Mouse (Mus musculus): Measurements from ENCODE around the gene Kcnq1. TPM values are rescaled to one million over a fixed set of nuclear protein-coding genes. Genes with fewer than 3 reads are reported as not detected.

The Kcnq1 gene
- total RNA-seq, 4 experiments from 2014 or later = 0.20 to 0.48 (median 0.34) TPM

DNA sequence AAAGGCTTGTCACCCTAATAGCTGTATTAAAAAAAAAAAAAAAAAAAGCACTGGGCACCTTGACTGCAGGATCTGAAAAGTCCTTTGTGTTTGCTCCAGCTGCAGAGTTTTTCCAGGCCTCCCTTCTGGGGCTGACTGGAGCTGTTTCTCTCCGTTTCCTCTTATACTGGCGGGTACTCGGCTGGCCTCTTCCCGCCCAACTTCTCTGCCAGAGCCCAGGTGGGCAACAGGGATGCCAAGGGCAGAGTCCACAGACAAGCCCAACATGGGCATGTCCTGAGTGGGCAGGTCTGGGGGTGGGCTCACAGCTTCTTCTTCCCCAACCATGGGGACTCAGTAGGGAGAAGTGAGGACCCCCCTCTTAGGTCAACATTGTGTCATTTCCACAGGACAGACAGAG lies 167.6 kb downstream of the Kcnq1 start:
- no peak for DNase-seq (ENCODE audit: low spot score in 2 of 2)

- DNase-seq (ENCODE audit: low spot score in 2 of 2) = no peak
Observed at GRCm38 (mm10) chr7:143275030-143275429, 168.9 kb downstream of the Kcnq1 start.

GRCm38 (mm10) chr7:143283625-143284024 lies 177.5 kb downstream of the Kcnq1 start:
- DNase-seq (ENCODE audit: low spot score in 2 of 2) = no peak

- DNase-seq (ENCODE audit: low spot score in 2 of 2) = no peak
Observed at GRCm38 (mm10) chr7:143284866-143285265, 178.7 kb downstream of the Kcnq1 start.

DNA sequence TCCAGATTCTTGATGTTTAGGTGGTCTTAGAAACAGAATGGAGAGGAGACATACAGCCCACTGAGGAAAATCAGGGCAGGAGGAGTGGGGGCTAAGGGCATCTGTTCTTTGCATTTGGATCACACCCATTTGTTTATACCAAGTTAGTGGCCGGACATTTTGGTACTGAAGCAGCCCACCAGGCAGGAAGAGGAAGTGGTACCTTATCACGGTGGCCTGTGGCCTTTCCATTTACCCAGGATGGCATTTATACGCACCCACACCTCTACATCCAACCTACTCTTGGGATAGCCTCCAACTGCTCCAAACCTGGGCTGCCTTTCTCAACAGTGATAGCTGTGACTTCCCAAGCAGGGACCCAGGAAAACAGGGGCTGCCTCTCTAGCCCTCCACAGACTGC lies 179.3 kb downstream of the Kcnq1 start:
- no peak for DNase-seq (ENCODE audit: low spot score in 2 of 2)

GRCm38 (mm10) chr7:143286532-143287290 lies 180.5 kb downstream of the Kcnq1 start:
- no peak for DNase-seq (ENCODE audit: low spot score in 2 of 2)

- no peak for DNase-seq (ENCODE audit: low spot score in 2 of 2)
Observed at GRCm38 (mm10) chr7:143288135-143288534, 182.0 kb downstream of the Kcnq1 start.

DNA sequence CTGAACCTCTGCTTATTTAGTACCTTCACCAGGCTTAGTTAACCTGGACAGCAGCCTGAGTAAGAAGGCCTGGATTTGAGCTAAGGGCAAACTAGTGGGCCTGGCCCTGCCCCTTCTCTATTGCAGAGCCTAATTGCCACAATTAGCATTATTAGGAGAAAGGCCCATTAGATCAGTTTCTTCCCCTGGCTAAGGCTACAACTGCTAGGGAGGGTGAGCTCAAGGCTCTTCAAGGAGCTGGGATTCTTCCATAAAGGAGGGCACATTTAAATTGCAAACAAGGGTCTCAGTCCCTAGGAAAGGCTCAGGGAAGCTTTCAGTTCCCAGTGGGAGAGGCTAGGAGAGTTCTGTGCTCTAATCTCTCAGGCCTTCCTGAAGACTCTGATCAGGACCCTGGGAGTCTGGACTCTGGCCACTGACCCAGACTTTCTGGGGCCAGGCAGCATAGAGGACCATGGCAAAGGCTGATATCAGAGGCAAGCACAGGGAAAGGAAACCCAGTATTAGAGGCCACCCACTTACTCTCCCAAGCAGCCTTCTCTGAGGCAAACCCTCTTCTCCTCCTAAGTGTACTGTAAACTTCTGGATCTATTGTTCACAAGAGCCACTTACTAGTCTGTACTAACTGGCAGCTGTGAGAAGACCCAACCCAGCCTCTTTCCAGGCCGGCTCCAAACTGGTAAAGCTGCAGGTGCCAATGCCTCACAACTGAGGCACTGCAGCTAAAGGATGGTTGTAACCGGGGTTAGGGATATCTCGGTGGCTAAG lies 183.1 kb downstream of the Kcnq1 start:
- peak in 1 of 2 experiments; percentile 2 for DNase-seq (ENCODE audit: low spot score in 2 of 2)

DNA sequence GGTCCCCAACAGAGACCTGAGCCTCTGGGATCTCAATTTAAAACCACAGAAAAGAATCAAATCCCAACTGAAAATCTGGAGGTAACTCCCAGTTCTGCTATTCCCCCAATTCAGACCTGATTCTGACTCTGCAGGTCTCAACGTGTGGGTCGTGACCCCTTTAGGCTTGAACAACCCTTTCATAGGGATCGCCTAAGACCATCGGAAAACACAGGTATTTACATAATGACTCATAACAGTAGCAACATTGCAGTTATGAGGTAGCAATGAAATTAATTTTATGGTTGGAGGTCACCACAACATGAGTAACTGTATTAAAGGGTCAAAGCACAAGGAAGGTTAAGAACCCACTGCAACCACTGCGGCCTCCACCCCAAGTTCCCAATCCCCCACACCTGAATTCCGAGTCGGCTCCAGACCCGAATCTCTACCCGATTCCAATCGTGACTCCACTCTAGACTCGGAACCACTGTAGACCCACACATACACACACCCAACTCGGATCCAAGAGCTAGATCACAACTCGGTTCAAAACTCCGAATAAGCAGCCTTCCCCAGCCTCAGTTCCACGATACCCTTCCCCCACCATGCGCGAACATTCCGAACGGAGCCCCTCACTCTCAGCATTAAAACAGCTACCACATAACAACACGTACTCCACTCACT lies 188.7 kb downstream of the Kcnq1 start:
- DNase-seq (ENCODE audit: low spot score in 2 of 2) = no peak

- DNase-seq (ENCODE audit: low spot score in 2 of 2) = peak in 1 of 2 experiments; percentile 15
Observed at GRCm38 (mm10) chr7:143295356-143296000, 189.3 kb downstream of the Kcnq1 start.

DNA sequence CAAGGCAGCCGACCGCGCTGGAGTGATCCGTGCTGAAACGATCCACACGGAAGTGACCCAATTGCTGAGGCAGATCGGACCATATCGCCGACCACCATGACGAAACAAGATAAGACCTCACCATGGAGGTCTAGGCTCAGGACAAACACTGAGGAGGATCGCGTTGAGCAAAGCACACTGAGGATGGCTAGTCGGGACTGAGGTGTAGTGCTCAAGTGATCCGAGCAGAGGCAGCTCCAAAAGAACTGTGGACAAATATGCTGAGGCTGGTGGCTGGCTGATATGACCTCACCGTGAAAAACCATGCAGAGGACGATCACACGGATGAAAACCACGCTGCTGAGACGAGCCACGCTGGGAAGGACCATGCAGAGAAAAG lies 189.8 kb downstream of the Kcnq1 start:
- peak in 1 of 2 experiments; percentile 3 for DNase-seq (ENCODE audit: low spot score in 2 of 2)

GRCm38 (mm10) chr7:143296384-143296801 lies 190.2 kb downstream of the Kcnq1 start:
- peak; percentile 89 to 90 for DNase-seq (ENCODE audit: low spot score in 2 of 2)

DNA sequence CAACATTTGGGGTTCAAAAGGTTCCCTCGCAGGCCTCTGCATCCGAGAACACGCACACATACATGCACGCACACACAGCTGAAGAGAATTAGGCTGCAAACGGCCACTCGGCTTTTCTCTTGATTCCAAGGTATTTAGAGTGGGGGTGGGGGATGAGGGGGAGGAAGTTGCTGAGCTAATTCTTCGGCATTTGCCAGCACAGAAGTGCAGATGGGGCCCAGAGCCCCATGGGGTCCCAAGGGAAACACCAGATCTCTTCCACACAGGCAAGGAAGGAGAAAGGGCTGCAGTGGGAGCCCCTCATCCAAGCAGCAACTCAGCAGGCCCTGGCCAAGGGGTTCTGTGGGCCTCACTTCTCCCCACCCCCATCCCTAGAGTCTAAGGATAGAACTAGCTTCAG lies 193.9 kb downstream of the Kcnq1 start:
- no peak for DNase-seq (ENCODE audit: low spot score in 2 of 2)

DNA sequence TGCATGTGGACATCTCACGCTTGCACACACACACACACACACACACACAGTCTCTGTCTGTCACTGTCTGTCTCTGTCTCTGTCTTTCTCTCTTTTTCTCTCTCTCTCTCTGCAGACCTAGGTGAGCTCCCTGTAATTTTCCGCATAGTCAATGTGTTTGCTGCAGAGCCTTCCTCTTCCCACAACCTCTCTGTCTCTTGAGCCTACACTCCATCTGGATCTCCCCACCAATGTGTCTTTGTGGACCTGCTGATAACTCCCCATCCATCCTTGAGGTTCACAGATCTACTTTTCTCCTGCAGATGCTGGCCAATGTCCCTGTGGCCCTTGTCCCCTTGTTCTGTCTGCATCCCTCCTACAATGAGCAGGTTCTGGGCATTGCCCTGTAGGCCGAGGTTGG lies 194.5 kb downstream of the Kcnq1 start:
- DNase-seq (ENCODE audit: low spot score in 2 of 2) = no peak

DNA sequence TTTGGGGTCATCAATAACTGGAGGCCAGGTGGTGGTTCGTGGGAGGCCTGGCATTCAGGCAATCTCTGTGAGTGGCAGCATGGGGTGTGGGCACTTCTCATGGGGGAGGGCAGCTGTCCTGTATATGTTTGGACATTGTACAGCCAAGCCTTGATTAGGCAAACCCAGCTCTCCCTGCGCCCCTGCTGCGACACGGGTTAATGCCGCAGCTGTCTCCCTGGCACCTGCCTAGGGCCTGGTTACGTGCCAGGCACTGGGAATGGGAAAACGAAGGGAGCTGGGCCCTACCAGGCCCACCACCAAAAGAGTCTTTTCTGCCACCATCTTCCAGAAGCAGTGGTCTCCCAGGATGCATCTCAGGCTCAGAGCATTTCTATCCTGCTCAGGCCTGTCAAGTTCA lies 196.0 kb downstream of the Kcnq1 start:
- no peak for DNase-seq (ENCODE audit: low spot score in 2 of 2)

- no peak for DNase-seq (ENCODE audit: low spot score in 2 of 2)
Observed at GRCm38 (mm10) chr7:143302593-143303238, 196.6 kb downstream of the Kcnq1 start.

DNA sequence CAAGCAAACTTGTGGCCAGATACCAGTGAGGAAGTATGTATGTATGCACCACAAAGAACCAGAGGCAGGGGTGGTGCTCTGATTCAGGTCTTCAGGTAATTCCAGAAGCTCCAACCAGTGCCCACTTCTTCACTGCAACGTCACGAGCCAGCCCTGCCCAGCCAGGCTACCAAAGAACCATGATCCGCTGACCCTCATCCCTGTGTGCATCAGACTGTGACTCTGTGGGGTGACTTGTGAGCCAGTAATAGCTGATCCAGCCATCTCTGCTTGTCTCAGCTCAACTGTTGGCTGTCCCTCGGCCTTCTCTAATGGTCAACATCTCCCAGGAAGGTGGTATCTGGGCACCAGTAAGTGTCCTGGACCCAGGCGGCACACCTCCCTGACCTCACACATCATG lies 197.4 kb downstream of the Kcnq1 start:
- no peak for DNase-seq (ENCODE audit: low spot score in 2 of 2)

- DNase-seq (ENCODE audit: low spot score in 2 of 2) = no peak
Observed at GRCm38 (mm10) chr7:143305808-143306207, 199.6 kb downstream of the Kcnq1 start.

DNA sequence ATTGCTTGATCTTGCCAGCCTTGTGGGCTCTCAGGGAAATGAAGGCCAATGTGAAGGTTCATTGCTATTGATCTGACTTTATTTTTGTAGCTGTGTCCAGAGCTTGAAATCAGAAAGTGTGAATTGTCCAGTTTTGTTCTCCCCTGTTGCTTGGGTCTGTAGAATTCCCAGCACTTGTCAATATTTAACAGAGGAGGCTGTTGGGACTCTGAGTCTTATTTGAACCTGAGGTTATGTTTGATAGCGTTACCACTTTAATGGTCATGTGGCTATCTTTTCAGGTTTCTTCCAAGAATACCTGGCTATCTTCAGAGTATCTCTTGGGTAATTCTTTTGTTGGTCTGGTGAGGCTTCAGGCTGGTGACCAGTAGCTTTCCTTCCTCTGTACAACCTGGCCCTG lies 201.8 kb downstream of the Kcnq1 start:
- DNase-seq (ENCODE audit: low spot score in 2 of 2) = no peak

DNA sequence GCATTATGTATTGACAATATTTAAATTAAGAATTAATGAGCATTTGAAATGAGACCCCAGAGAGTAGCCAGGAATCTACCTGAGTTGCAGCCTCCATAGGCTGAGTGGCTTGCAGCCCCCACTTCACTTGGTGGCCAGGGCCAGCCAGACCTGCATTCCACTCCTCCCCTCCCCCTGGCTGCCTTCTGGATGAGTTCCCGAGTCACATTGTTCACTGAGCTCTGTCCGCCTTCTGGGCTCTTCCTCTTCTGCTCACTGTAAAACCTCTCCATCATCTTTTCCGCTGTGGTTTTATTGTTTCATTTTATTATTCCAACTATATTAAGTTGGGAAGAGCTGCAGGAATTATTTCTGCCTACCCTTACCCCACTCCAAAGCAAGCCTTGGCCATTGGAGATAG lies 204.1 kb downstream of the Kcnq1 start:
- no peak for DNase-seq (ENCODE audit: low spot score in 2 of 2)

GRCm38 (mm10) chr7:143310847-143311246 lies 204.7 kb downstream of the Kcnq1 start:
- no peak for DNase-seq (ENCODE audit: low spot score in 2 of 2)
